Comparison of ENCODE assay signal across 1 mouse cellular context in the genomic region with DNA sequence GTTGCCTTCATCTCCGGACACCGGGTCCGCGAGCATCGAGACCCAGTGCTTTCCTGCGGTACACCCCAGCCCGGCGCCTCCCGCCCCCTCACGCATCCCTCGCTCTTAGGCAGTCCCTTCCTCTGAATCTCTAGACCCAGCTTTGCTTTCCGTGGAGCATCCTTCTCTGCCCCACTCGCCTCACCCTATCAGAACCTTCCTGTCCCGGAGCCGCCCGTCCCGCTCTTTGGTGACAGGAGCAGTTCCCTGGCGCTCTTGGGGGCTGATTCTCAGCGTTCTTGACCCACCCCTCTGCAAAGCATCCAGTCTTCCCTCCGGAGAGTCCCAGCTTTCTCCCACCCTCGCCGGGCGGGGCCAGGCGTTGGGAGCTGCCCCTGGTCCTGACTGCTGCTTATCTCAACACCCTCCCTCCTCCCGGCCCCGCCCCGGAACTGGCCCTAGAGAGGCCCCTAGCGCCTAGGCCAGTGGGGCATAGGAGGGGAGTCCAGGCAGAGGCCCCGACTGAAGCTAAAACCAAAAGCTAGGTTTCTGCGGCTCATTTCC.
TF ChIP-seq lines count a peak whose summit lies in the region.

No protein-coding gene starts in this region.

TF ChIP-seq in ES-E14, 5 proteins besides CTCF, POLR2A, EP300 and RAD21:
- TF ChIP-seq HCFC1 (IDR thresholded peaks at IDR 0.05; ENCODE audit: borderline replicate concordance, insufficient read depth, low read length) (no peak), ZC3H11A (IDR thresholded peaks at IDR 0.05; ENCODE audit: borderline replicate concordance, low read depth, low read length) (no peak), ZNF384 (IDR thresholded peaks at IDR 0.05; ENCODE audit: low read depth, low read length) (no peak), MAFK (IDR thresholded peaks at IDR 0.05; ENCODE audit: insufficient read depth, low read depth, low read length) (no peak), CHD2 (IDR thresholded peaks at IDR 0.05; ENCODE audit: low read depth, low read length) (no peak)
TF ChIP-seq in ES-E14: peak in this region for 0.
